Mouse (Mus musculus): ENCODE measurements at regions not wholly inside any gene's neighbourhood (a gene's known extent, or its start where the extent isn't known, plus 50 kb on each side); places are given as distances from the start of the nearest gene placed in this dataset.

GRCm38 (mm10) chr11:19521721-19522120, 402.5 kb upstream of the Spred2 start:
- H3K4me3 ChIP-seq (replicated peaks in 1 of 3; ENCODE audit: low read depth in 2 of 3, low read length in 2 of 3, poor library complexity in 1 of 3), result no peak overlapping the region
- peaks cover 8 to 15% of the 10 kb centered on the region in 2 experiments for H3K4me1 ChIP-seq (ENCODE audit: control insufficient read depth in 1 of 2, insufficient read depth in 2 of 2)
- no peak overlapping the region for H3K4me2 ChIP-seq (ENCODE audit: insufficient read depth, low read depth, poor library complexity, severe bottlenecking)
- H3K9ac ChIP-seq (ENCODE audit: insufficient read depth, low read depth), result no peak overlapping the region
- no peak overlapping the region for H3K27ac ChIP-seq (ENCODE audit: insufficient read depth, low read depth)
- dilution Hi-C loops (cut with MboI; ENCODE audit: extremely low pct_ligation_motif_present, extremely low pct_unique_long_range_greater_than_20kb, low sequenced_read_pairs), result no loop called here
- no peaks in the 10 kb centered on the region for H3K79me2 ChIP-seq (replicated peaks; ENCODE audit: control insufficient read depth, extremely low read depth, insufficient read depth, poor library complexity, severe bottlenecking)
- TF ChIP-seq CHD2 (IDR thresholded peaks at IDR 0.05; ENCODE audit: low read length) (no peak), POLR2A (IDR thresholded peaks at IDR 0.05; ENCODE audit: low read depth, low read length) (no peak), EP300 (IDR thresholded peaks at IDR 0.05; ENCODE audit: low read length) (no peak), MYC (IDR thresholded peaks at IDR 0.05; ENCODE audit: low read depth, low read length) (no peak), TBP (conservative IDR thresholded peaks at IDR 0.05; ENCODE audit: low read depth, low read length) (no peak), IRF4 (IDR thresholded peaks at IDR 0.05; ENCODE audit: low read depth, low read length) (no peak), HCFC1 (IDR thresholded peaks at IDR 0.05; ENCODE audit: low read depth, low read length) (no peak), GABPA (IDR thresholded peaks at IDR 0.05; ENCODE audit: insufficient replicate concordance, low read depth, low read length) (no peak), TCF12 (IDR thresholded peaks at IDR 0.05; ENCODE audit: low read depth, low read length) (no peak), MAX (IDR thresholded peaks at IDR 0.05; ENCODE audit: low read length) (no peak), ZC3H11A (IDR thresholded peaks at IDR 0.05; ENCODE audit: low read depth, low read length) (no peak), RAD21 (IDR thresholded peaks at IDR 0.05; ENCODE audit: low read depth, low read length) (no peak), CHD1 (IDR thresholded peaks at IDR 0.05; ENCODE audit: low read depth, low read length) (no peak), ZMIZ1 (IDR thresholded peaks at IDR 0.05; ENCODE audit: low read depth, low read length) (no peak), SIN3A (IDR thresholded peaks at IDR 0.05; ENCODE audit: low read length) (no peak)
- H3K27me3 ChIP-seq (replicated peaks), result no peaks in the 10 kb centered on the region
- in situ Hi-C loops (cut with MboI; ENCODE audit: low pct_ligation_motif_present, low pct_unique_long_range_greater_than_20kb, low sequenced_read_pairs), result no loop called here
- no peaks in the 10 kb centered on the region for H3K9me3 ChIP-seq (replicated peaks; ENCODE audit: low read length)
- no peak for DNase-seq (ENCODE audit: extremely low read depth)
- H3K36me3 ChIP-seq (replicated peaks in 1 of 2; ENCODE audit: control insufficient read depth in 1 of 2, insufficient read depth in 1 of 2, low read length in 1 of 2), result no peaks in the 10 kb centered on the region

GRCm38 (mm10) chr11:19523853-19524487, 400.2 kb upstream of the Spred2 start:
- in situ Hi-C loops (cut with MboI; ENCODE audit: low pct_ligation_motif_present, low pct_unique_long_range_greater_than_20kb, low sequenced_read_pairs), result no loop called here
- Histone ChIP-seq H3K4me3 (replicated peaks in 1 of 3; ENCODE audit: low read depth in 2 of 3, low read length in 2 of 3, poor library complexity in 1 of 3) (no peak overlapping the region), H3K79me2 (replicated peaks; ENCODE audit: control insufficient read depth, extremely low read depth, insufficient read depth, poor library complexity, severe bottlenecking) (no peaks in the 10 kb centered on the region), H3K9ac (ENCODE audit: insufficient read depth, low read depth) (no peak overlapping the region), H3K4me1 (ENCODE audit: control insufficient read depth in 1 of 2, insufficient read depth in 2 of 2) (peaks cover 8 to 15% of the 10 kb centered on the region in 2 experiments), H3K27me3 (replicated peaks) (no peaks in the 10 kb centered on the region), H3K4me2 (ENCODE audit: insufficient read depth, low read depth, poor library complexity, severe bottlenecking) (no peak overlapping the region), H3K27ac (ENCODE audit: insufficient read depth, low read depth) (no peak overlapping the region), H3K36me3 (replicated peaks in 1 of 2; ENCODE audit: control insufficient read depth in 1 of 2, insufficient read depth in 1 of 2, low read length in 1 of 2) (no peaks in the 10 kb centered on the region), H3K9me3 (replicated peaks; ENCODE audit: low read length) (no peaks in the 10 kb centered on the region)
- no peak for TF ChIP-seq GABPA (IDR thresholded peaks at IDR 0.05; ENCODE audit: insufficient replicate concordance, low read depth, low read length)
- no peak for TF ChIP-seq MAFK (IDR thresholded peaks at IDR 0.05; ENCODE audit: insufficient replicate concordance, low read length)
- TF ChIP-seq JUN (IDR thresholded peaks at IDR 0.05; ENCODE audit: insufficient read depth, low read depth, low read length), result no peak
- no peak for TF ChIP-seq ETS1 (conservative IDR thresholded peaks at IDR 0.05; ENCODE audit: low read depth, low read length)
- no peak for TF ChIP-seq HCFC1 (IDR thresholded peaks at IDR 0.05; ENCODE audit: low read depth, low read length)
- no peak for TF ChIP-seq ZC3H11A (IDR thresholded peaks at IDR 0.05; ENCODE audit: low read depth, low read length)
- dilution Hi-C loops (cut with MboI; ENCODE audit: extremely low pct_ligation_motif_present, extremely low pct_unique_long_range_greater_than_20kb, low sequenced_read_pairs), result no loop called here
- no peak for DNase-seq (ENCODE audit: extremely low read depth)
